Mouse (Mus musculus) stomach, embryonic 16.5 days (tissue): Measurements from ENCODE around the gene Fads2. TPM values are rescaled to one million over a fixed set of nuclear protein-coding genes. Genes with fewer than 3 reads are reported as not detected.

Source experiments
- ATAC-seq: fragments of 200-750 bp; cut with Nextera tagmentation; 2 replicates; pipeline ENCODE4 v1.8.0; 2017; ENCODE audit warnings: moderate number of reproducible peaks, moderate TSS enrichment; ENCODE audit not compliant: insufficient read depth, low FRiP score
- H3K27ac ChIP-seq: fragments of 300-500 bp; sonication (generic); 2 replicates; pipeline ENCODE4 v1.5.1; 2014; ENCODE audit warnings: low read length
- H3K27me3 ChIP-seq: fragments of 300-500 bp; sonication (generic); 2 replicates; pipeline ENCODE4 v1.6.1; 2014; ENCODE audit warnings: low read length, control low read depth, mixed read lengths; ENCODE audit not compliant: control insufficient read depth, insufficient read depth
- H3K36me3 ChIP-seq: fragments of 300-500 bp; sonication (generic); 2 replicates; pipeline ENCODE4 v1.6.1; 2014; ENCODE audit warnings: low read length; ENCODE audit not compliant: control insufficient read depth, insufficient read depth
- H3K4me1 ChIP-seq: fragments of 300-500 bp; sonication (generic); 2 replicates; pipeline ENCODE4 v1.6.1; 2014; ENCODE audit warnings: low read length, control low read depth, mixed read lengths; ENCODE audit not compliant: control insufficient read depth, insufficient read depth
- H3K4me2 ChIP-seq: fragments of 300-500 bp; sonication (generic); 2 replicates; pipeline ENCODE4 v1.6.1; 2014; ENCODE audit warnings: low read depth, low read length, mixed read lengths
- H3K4me3 ChIP-seq: fragments of 300-500 bp; sonication (generic); replicated peaks from 2 replicates; pipeline ENCODE4 v1.5.1; 2014; ENCODE audit warnings: mild to moderate bottlenecking, low read length
- H3K9ac ChIP-seq: fragments of 300-500 bp; sonication (generic); 2 replicates; pipeline ENCODE4 v1.6.1; 2014; ENCODE audit warnings: low read length
- H3K9me3 ChIP-seq: fragments of 300-500 bp; sonication (generic); replicated peaks from 2 replicates; pipeline ENCODE4 v1.6.1; 2016; ENCODE audit warnings: low read length, control low read depth; ENCODE audit not compliant: control insufficient read depth
- WGBS: fragments of 180-500 bp; shearing (Covaris S2); extraction: QIAGEN DNeasy Blood & Tissue Kit; methylation state at CpG from one replicate; pipeline ENCODE4 v1.1.7; 2014; 5-methylcytosine and 5-hydroxymethylcytosine counted together
- polyA plus RNA-seq: library from polyadenylated mRNA; unstranded; fragments of >200 nt; fragmentation: Nextera tagmentation; extraction: Ambion mirVana; gene quantifications from 2 replicates; pipeline ENCODE4 v1.2.1, GENCODE M21; 2015

Gene Fads2
- polyA plus RNA-seq, 1 experiment from 2014 or later: 102 TPM

- Histone ChIP-seq H3K9ac (0 out of 2 replicates have a peak overlapping the region, but pooled peaks have one; percentile 42), H3K27ac (no peak overlapping the region), H3K27me3 (no peaks in the 10 kb centered on the region), H3K9me3 (no peaks in the 10 kb centered on the region), H3K4me2 (no peak overlapping the region), H3K4me1 (peaks cover 10% of the 10 kb centered on the region), H3K4me3 (no peak overlapping the region), H3K36me3 (no peaks in the 10 kb centered on the region)
- WGBS: 83% methylated on average over 5 of the region's 5 CpGs
- no peak for ATAC-seq
These were observed 67.2 kb downstream of the Fads2 start for GRCm38 (mm10) chr19:10034356-10034755.

DNA sequence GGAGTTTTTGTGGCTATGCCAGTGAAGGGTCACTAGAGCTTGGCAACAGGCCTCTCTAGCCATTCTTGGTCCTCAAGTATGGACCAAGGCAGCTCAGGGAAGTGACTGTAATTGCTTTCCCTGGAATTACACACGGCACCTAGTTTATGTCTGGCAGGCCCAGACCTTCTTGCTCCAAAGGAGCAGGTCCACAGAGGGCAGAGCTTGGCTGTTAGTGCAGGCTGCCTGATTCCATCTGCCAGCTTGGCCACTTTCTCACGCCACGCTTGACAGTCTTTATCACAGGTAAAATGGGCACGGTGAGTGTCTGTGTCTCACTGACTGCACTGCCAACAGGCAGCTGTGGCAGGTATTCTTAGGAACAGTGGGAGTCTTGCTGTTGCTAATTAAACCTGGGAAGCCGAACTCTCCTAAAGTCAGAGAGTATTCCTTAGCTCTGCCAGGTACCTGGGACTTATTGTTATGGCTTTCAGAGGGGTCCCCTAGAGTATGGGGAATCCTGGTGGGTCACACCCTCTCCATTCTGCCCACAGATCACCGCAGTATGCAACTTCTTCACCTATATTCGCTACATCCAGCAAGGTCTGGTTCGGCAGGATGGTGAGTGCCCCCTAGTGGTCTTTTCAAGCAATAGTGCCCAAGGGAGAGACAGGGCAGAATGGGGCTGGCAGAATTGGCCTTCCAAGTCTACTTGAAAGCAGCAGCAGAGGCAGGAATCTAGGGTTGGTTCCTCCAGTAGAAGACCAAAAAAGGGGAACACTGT lies 68.2 kb downstream of the Fads2 start:
- Histone ChIP-seq H3K4me1 (peaks cover under 1% of the 10 kb centered on the region; the same call in 1 of the 2 replicates), H3K4me2 (no peak overlapping the region), H3K27me3 (no peaks in the 10 kb centered on the region), H3K9ac (no peak overlapping the region), H3K9me3 (no peaks in the 10 kb centered on the region), H3K27ac (no peak overlapping the region), H3K4me3 (no peak overlapping the region), H3K36me3 (no peaks in the 10 kb centered on the region)
- peak; percentile 39; the same call in 1 of the 2 replicates for ATAC-seq
- 40% methylated on average over 8 of the region's 8 CpGs for WGBS

DNA sequence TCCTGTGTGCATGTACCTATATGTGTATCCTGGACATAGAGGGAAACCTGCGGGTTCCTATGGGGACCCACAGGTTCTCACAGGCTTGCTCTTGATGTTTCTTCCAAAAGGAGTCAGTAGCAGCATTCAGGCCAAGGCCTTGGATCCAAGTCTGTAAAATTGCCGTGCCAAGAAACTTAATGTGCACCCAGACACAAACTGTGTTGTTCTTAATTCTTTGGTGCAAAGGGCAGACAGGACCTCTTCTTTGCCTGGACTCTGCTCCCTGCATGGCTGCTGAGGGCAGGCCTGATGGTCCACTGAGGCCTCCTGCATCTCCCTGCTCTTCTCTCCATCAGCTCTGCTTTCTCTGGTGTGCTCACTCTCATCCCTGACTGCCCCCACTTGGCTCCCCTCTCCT lies 71.8 kb downstream of the Fads2 start:
- no peak for ATAC-seq
- Histone ChIP-seq H3K9me3 (no peaks in the 10 kb centered on the region), H3K4me1 (peaks cover 10% of the 10 kb centered on the region), H3K4me2 (no peak overlapping the region), H3K27ac (no peak overlapping the region), H3K9ac (no peak overlapping the region), H3K4me3 (no peak overlapping the region), H3K36me3 (no peaks in the 10 kb centered on the region), H3K27me3 (no peaks in the 10 kb centered on the region)
- WGBS: 84% methylated on average over 2 of the region's 2 CpGs

DNA sequence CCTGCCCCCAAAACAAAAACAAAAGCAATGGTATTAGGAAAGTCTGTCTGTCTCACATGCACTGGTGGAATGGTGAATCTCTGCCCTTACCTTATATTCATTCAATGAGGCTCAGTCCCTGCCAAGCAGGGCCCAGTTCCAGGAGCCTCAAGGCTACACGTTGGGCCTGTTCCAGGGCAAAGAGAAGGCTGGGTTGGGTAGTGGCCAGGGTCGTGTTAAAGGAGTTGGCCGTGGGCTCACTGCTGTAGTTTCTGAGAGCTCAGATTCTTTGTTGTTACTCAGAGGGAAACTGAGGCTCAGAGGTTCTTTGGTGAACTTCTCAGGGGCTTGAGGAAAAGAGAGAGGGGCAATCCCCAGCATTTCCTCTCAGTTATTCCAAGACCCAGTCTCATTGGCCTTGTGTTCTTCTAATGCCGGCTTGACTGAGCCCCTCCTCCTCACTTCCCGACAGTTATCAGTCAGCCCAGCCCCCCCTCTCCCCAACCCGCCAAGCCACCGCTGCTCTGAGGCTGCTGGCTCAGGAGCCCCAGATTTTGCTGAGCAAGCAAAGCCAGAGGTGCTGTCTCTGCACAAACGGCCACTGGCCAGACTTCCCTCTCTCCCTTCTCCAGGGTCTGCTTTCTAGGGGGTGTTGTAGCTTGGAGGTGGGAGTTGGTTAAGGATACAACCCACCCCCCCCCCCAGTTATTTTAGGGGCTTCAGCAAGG lies 76.2 kb downstream of the Fads2 start:
- WGBS: 14% methylated on average over 8 of the region's 8 CpGs
- Histone ChIP-seq H3K9ac (peak overlapping the region; percentile 15; the same call in 1 of the 2 replicates), H3K27ac (peak overlapping the region; percentile 66), H3K36me3 (no peaks in the 10 kb centered on the region), H3K4me2 (0 out of 2 replicates have a peak overlapping the region, but pooled peaks have one; percentile 11), H3K9me3 (no peaks in the 10 kb centered on the region), H3K4me3 (no peak overlapping the region), H3K4me1 (peaks cover 18% of the 10 kb centered on the region), H3K27me3 (no peaks in the 10 kb centered on the region)
- ATAC-seq: peak; percentile 49; the same call in 1 of the 2 replicates

- ATAC-seq: no peak
- 63% methylated on average over 9 of the region's 9 CpGs for WGBS
- peaks cover 30% of the 10 kb centered on the region for H3K4me1 ChIP-seq
These were observed 78.2 kb downstream of the Fads2 start for GRCm38 (mm10) chr19:10023304-10023758.

DNA sequence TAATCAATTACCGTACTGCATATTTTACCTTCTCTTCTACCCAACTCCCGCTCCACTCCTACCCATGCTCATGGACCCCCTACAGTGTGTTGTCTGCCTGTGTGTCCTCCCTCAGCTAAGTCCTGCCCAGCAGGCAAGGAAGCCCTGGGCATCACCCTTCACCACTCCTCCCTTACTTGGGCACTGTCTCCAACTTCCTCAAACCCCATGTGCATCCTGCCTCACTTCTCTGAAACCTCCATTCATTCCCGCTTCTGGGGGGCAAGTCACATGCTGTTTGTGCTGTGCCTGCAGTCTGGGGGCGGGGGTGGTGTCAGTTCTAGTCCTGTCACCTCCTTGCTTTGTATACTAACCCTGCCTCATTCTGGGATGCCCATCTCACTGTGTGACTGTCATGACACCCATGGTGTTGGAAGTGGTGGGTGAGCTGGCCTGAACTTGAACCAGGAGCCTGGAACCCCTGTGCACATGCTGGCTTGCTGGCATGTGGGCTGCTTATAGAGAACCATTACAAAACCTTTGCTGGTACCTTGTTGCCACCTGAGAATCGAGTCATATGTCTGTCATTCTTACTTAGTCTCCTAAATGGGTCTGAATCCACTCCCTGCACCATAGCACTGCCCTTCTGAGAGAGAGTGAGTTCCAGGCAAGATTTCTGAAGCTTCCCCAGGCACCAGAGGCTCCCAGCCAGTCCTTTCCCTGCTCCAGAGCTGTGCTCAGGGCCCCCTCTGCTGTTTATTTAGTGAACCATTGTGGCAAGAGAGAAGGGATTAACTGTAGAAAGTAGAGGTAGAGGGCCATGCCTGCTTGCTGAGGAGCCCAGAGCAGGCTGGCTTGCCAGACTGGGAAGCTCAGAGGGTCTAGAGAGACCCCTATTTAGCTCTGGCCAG lies 78.9 kb downstream of the Fads2 start:
- H3K27me3 ChIP-seq: no peaks in the 10 kb centered on the region
- H3K27ac ChIP-seq: peak overlapping the region; percentile 66; the same call in 1 of the 2 replicates
- no peaks in the 10 kb centered on the region for H3K36me3 ChIP-seq
- peak overlapping the region; percentile 22; the same call in 1 of the 2 replicates for H3K9ac ChIP-seq
- no peak overlapping the region for H3K4me2 ChIP-seq
- 72% methylated on average over 5 of the region's 5 CpGs for WGBS
- peaks cover 34% of the 10 kb centered on the region for H3K4me1 ChIP-seq
- H3K9me3 ChIP-seq: no peaks in the 10 kb centered on the region
- no peak for ATAC-seq
- H3K4me3 ChIP-seq: no peak overlapping the region

More at GRCm38 (mm10) chr19:10023304-10023758, 78.2 kb downstream of the Fads2 start:
- Histone ChIP-seq H3K36me3 (no peaks in the 10 kb centered on the region), H3K27me3 (no peaks in the 10 kb centered on the region), H3K4me3 (no peak overlapping the region), H3K4me2 (no peak overlapping the region), H3K9ac (peak overlapping the region; percentile 4; the same call in 1 of the 2 replicates), H3K27ac (peak overlapping the region; percentile 66; the same call in 1 of the 2 replicates), H3K9me3 (no peaks in the 10 kb centered on the region)

DNA sequence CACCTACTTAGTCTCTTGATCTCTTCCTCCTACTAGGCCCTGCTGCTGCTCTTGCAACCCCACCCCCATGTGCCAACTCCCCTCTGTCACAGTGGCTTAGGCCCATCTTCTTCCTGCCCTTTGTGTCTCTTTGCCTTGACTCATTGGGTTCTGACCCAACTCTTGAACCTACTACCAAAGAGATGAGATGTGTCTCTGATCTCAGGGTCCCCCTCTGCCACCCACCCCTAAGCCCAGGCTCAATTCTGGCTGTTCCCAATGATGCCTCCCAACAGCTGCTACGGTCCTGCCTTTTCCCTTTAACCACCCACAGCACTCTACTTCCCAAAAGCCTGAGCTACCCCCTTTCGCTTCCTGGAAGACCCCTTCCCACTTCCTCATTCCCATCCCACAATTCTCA lies 79.6 kb downstream of the Fads2 start:
- Histone ChIP-seq H3K27me3 (no peaks in the 10 kb centered on the region), H3K27ac (no peak overlapping the region), H3K9me3 (no peaks in the 10 kb centered on the region), H3K36me3 (no peaks in the 10 kb centered on the region), H3K4me2 (no peak overlapping the region), H3K9ac (no peak overlapping the region), H3K4me3 (no peak overlapping the region), H3K4me1 (peaks cover 36% of the 10 kb centered on the region)
- WGBS: 81% methylated on average over 2 of the region's 2 CpGs
- ATAC-seq: no peak

DNA sequence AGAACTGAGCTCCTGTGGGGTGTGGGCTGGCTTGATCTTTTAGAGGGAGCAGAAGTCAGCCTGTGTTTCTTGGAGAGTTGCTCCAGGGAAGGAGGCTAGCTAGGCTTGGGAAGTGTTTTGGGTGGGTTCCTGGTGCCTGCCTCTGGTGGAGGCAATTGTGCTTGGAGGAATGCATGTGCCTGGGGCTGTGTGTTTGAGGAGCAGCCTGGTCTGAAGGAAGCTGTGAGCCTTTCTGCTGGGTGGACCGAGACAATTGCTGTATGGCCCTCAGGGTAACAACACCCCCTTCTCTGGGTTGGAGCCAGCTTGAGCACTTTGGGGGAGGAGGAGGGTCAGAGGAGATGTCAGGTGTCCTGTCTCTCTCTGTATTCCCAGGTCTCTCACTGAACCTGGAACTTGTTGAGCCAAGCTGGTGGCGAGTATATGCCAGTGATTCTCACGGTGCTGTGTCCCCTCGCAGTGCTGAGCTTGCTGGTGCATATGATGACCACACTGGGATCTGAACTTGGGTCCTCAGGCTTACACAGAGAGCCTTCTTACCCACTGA lies 82.3 kb downstream of the Fads2 start:
- H3K9ac ChIP-seq: peak overlapping the region; percentile 81
- no peak overlapping the region for H3K27ac ChIP-seq
- H3K4me1 ChIP-seq: peaks cover 33% of the 10 kb centered on the region
- peak overlapping the region; percentile 65 for H3K4me3 ChIP-seq
- H3K9me3 ChIP-seq: no peaks in the 10 kb centered on the region
- peak overlapping the region; percentile 96 for H3K4me2 ChIP-seq
- H3K27me3 ChIP-seq: no peaks in the 10 kb centered on the region
- H3K36me3 ChIP-seq: no peaks in the 10 kb centered on the region
- ATAC-seq: no peak
- WGBS: 72% methylated on average over 4 of the region's 4 CpGs
